Mouse (Mus musculus) heart, postnatal 4 days (tissue): ENCODE data around the gene Rasgrp1. TPM values are rescaled to one million over a fixed set of nuclear protein-coding genes. Genes with fewer than 3 reads are reported as not detected.

Experiments used
- DNase-seq: peaks from one replicate; pipeline ENCODE4 v3.0.0; 2021
- total RNA-seq, 2 experiments: library from RNA; stranded (reverse); gene quantifications; 2 replicates each; pipeline ENCODE4 v1.2.3; 2021

Rasgrp1 gene
- total RNA-seq, 2 experiments from 2014 or later, result 0.25 to 0.43 TPM

DNA sequence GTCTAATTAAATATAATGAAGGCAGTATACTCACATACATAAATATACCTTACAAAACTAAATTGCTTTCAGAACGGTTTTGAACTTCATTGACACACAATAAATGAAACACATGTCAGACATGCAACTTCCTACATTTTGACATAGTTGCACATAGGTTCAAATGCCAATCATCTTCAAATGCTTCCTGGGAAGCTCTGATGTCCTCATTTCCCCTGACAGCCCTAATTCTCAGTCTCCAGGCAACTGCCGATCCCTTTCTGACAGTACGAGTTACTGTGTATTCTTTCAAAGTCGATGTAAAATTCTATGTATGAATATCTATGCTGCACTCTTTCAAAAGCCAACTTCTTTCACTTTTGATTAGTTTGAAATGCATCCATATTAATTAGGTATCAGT, 100.8 kb downstream of the Rasgrp1 start:
- DNase-seq, result no peak

DNA sequence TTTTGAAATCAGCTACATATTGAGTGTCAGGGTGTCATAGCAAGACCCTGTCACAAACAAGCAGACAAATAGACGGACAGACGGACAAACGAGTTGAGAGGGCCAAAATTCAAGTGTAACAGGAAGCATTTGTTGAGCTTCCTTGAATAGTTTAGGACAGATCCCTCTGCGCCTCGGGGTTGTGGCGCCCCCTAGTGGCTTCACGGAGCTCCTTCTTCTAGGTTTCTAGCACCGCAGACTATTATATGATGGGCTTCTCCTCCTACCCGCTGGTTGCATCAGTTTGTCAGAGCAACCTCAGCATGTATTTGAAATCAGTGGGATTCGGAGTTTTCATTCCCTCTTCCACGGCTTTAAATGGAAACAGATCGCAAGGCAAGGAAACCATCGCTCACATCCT, 111.5 kb downstream of the Rasgrp1 start:
- DNase-seq, result peak; percentile 91

DNA sequence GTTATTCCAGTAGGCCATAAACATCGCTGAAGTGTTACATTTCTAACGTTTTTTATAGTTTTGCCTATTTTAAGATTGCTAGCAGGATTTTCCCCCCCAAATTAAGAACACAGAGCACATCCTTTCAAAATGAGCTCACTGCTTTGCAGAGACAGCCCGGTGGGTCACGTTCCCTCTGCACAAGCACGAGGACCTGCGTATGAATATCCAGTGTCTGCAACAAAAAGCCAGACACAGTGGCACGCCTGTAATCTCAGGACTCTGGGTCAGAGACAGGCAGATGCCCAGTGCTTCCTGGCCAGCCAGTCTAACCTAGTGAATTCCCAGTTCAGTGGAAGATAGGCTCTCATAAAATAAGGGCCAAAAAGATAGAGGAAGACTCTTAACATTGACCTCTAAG, 112.5 kb downstream of the Rasgrp1 start:
- no peak for DNase-seq

Other genes starting within 250 kb of the Rasgrp1 start
- 10 to 100 TPM; 31.0 to 32.2 TPM for gene Spred1, start 221.6 kb downstream of the Rasgrp1 start, total RNA-seq
- 10 to 100 TPM; 35.0 to 36.0 TPM for gene Fam98b, start 93.3 kb downstream of the Rasgrp1 start, total RNA-seq